Mouse (Mus musculus) stomach, postnatal 0 days (tissue): ENCODE measurements around the gene Clpp.

ENCODE experiments used
- CTCF ChIP-seq: IDR thresholded peaks from 2 replicates; pipeline ENCODE4 v1.5.1; 2016; ENCODE audit warnings: antibody characterized with exemption, low read depth, mild to moderate bottlenecking, moderate library complexity
- EP300 ChIP-seq: optimal IDR thresholded peaks from 2 replicates; pipeline ENCODE3; 2016; ENCODE audit warnings: antibody characterized with exemption

DNA sequence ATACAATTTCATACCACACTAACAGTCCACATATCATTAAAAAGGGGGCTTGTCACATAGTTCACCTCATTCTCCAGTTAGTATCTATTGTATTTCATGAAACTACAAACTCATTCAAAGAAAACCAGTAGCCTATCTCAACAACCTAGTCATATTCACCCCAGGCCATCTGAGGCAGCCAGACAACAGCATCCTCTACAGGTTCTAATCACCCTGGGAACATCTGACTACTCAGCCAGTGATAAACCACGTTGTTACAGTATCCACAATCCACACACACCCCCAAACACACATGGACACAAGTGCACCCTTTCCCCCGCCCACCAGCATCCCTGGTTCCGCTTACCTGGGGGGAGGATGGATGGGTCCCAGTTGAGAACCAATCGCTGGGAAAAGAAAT, 37.4 kb downstream of the Clpp start:
- no peak for TF ChIP-seq EP300
- TF ChIP-seq CTCF: no peak
